Mouse (Mus musculus) hindbrain, postnatal 0 days (tissue): ENCODE results near the gene Kcnq1. TPM values are rescaled to one million over a fixed set of nuclear protein-coding genes. Genes with fewer than 3 reads are reported as not detected.

Experiments used
- ATAC-seq: fragments of 200-750 bp; cut with Nextera tagmentation; 2 replicates; pipeline ENCODE4 v1.8.0; 2017; ENCODE audit warnings: mild to moderate bottlenecking, moderate TSS enrichment, moderate library complexity
- DNase-seq: peaks from one replicate; pipeline ENCODE4 v3.0.0-alpha.2; 2015; ENCODE audit warnings: low spot score
- H3K27ac ChIP-seq: fragments of 300-500 bp; sonication (generic); 2 replicates; pipeline ENCODE4 v1.5.1; 2014; ENCODE audit warnings: mild to moderate bottlenecking
- H3K27me3 ChIP-seq: fragments of 300-500 bp; sonication (generic); 2 replicates; pipeline ENCODE4 v1.6.1; 2014; ENCODE audit warnings: low read length, mixed read lengths; ENCODE audit not compliant: insufficient read depth
- H3K36me3 ChIP-seq: fragments of 300-500 bp; sonication (generic); 2 replicates; pipeline ENCODE4 v1.6.1; 2014; ENCODE audit warnings: low read length, mixed read lengths; ENCODE audit not compliant: insufficient read depth
- H3K4me1 ChIP-seq: fragments of 300-500 bp; sonication (generic); 2 replicates; pipeline ENCODE4 v1.6.1; 2014; ENCODE audit warnings: antibody characterized with exemption, low read length, mixed read lengths; ENCODE audit not compliant: insufficient read depth
- H3K4me2 ChIP-seq: fragments of 300-500 bp; sonication (generic); 2 replicates; pipeline ENCODE4 v1.6.1; 2014; ENCODE audit warnings: low read depth, mild to moderate bottlenecking, low read length, moderate library complexity, mixed read lengths
- H3K4me3 ChIP-seq: fragments of 300-500 bp; sonication (generic); 2 replicates; pipeline ENCODE4 v1.5.1; 2014; ENCODE audit warnings: low read length
- H3K9ac ChIP-seq: fragments of 300-500 bp; sonication (generic); replicated peaks from 2 replicates; pipeline ENCODE4 v1.6.1; 2014; ENCODE audit warnings: mild to moderate bottlenecking, low read length, moderate library complexity, mixed read lengths
- H3K9me3 ChIP-seq: fragments of 300-500 bp; sonication (generic); 2 replicates; pipeline ENCODE4 v1.6.1; 2016; ENCODE audit warnings: low read length, mixed read lengths
- CTCF ChIP-seq: IDR thresholded peaks from 2 replicates; pipeline ENCODE4 v1.5.1; 2016; ENCODE audit warnings: antibody characterized with exemption, control low read depth, low read depth
- WGBS: fragments of 180-500 bp; shearing (Covaris S2); extraction: QIAGEN DNeasy Blood & Tissue Kit; methylation state at CpG from one replicate; pipeline ENCODE4 v1.1.7; 2014; 5-methylcytosine and 5-hydroxymethylcytosine counted together
- polyA plus RNA-seq: library from polyadenylated mRNA; unstranded; fragments of >200 nt; fragmentation: Nextera tagmentation; extraction: Ambion mirVana; gene quantifications from 2 replicates; pipeline ENCODE4 v1.2.1, GENCODE M21; 2015
- total RNA-seq: library from RNA; depleted of rRNA; stranded (reverse); fragments of >200 nt; gene quantifications from 2 replicates; pipeline ENCODE4 v1.2.3, GENCODE M21; 2014

The Kcnq1 gene
- total and polyA plus RNA-seq, 2 experiments from 2014 or later = 1.4 to 1.9 TPM

DNA sequence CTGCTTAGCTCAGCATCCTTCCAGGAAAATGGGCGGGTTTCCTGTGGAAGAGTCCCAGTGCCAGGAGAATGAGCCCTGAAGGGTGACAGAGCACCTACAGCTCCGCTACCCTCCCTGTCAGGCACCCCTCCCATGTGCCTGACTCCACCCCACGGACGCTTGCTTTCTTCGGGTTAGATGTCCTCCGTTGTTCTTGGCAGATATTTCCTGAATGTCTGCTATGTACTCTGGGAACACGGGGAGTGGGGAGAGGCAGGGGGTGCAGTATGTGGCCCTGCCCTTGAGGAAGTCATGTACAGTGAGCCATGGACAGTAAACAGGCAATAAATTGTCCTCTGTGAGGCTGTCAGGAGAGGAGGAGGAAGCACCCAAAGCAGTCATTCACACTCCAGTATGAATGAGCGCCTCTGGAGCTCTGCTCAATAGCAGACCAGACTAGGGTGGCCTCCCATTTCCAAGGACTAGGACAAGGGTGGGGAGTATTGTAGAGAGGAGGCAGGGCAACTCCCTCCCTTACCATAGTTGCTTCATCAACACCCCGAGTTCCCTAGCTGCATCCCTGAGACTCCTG lies 301.9 kb downstream of the Kcnq1 start:
- no peak for TF ChIP-seq CTCF
- Histone ChIP-seq H3K27me3 (no peaks in the 10 kb centered on the region), H3K4me1 (0 out of 2 replicates have a peak, but pooled peaks cover 3% of the 10 kb centered on the region), H3K9me3 (no peaks in the 10 kb centered on the region), H3K4me2 (no peak overlapping the region), H3K36me3 (no peaks in the 10 kb centered on the region), H3K4me3 (no peak overlapping the region), H3K9ac (no peak overlapping the region), H3K27ac (no peak overlapping the region)
- ATAC-seq (no peak; the same call in 1 of the 2 replicates), DNase-seq (no peak)
- 65% methylated on average over 9 of the region's 9 CpGs for WGBS

DNA sequence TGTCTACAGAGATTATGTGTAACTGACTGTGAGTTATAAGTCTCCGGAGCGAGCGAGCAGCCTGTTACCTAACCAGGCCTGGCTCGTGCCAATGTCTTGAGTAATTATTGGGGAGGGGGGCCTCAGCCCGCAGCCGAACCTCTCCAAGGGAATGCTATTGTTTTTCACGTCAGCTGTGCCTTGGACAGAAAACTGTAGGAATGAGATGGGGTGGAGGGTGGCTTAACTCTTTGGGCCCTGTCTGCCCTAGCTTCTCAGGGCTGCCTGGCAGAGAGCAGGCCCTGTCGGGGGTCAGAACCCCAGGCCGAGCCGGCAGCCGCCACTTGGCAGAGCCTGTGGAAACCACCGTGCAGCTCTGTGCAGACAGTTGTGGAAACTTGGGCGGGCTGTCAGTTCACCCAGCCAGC lies 302.5 kb downstream of the Kcnq1 start:
- DNase-seq = peak; percentile 56
- peak; percentile 53; the same call in 1 of the 2 replicates for ATAC-seq
- H3K4me2 ChIP-seq = no peak overlapping the region
- no peak overlapping the region for H3K4me3 ChIP-seq
- H3K9me3 ChIP-seq = no peaks in the 10 kb centered on the region
- no peak overlapping the region for H3K27ac ChIP-seq
- WGBS = 26% methylated on average over 13 of the region's 13 CpGs
- H3K9ac ChIP-seq = no peak overlapping the region
- no peak for TF ChIP-seq CTCF
- H3K27me3 ChIP-seq = no peaks in the 10 kb centered on the region
- H3K36me3 ChIP-seq = no peaks in the 10 kb centered on the region
- 0 out of 2 replicates have a peak, but pooled peaks cover 3% of the 10 kb centered on the region for H3K4me1 ChIP-seq

DNA sequence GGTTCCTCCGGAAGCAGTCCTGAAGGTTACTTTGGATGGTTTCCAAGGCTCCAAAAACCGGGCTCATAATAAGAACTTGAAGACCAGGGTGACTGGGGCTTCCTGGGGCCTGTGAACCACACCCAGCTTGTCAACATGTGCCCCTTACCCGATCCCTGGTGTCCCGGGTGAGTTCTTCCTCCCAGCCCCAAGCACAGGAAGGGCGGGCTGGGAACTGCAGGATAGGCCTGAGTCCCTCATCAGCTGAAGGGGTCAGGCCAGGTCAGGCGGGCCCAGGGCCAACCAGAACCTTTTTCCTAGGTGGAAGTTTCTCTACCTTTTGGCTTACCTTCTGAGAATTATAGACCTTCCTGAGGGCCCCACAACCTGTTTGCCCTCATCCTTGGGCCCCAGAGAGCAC lies 306.4 kb downstream of the Kcnq1 start:
- no peaks in the 10 kb centered on the region for H3K27me3 ChIP-seq
- H3K36me3 ChIP-seq = no peaks in the 10 kb centered on the region
- no peak overlapping the region for H3K4me2 ChIP-seq
- TF ChIP-seq CTCF = no peak
- WGBS = 86% methylated on average over 6 of the region's 6 CpGs
- DNase-seq (no peak), ATAC-seq (no peak)
- H3K9me3 ChIP-seq = no peaks in the 10 kb centered on the region
- 0 out of 2 replicates have a peak, but pooled peaks cover 3% of the 10 kb centered on the region for H3K4me1 ChIP-seq
- H3K9ac ChIP-seq = no peak overlapping the region
- no peak overlapping the region for H3K27ac ChIP-seq
- no peak overlapping the region for H3K4me3 ChIP-seq

GRCm38 (mm10) chr7:143415070-143415469 lies 308.9 kb downstream of the Kcnq1 start:
- Histone ChIP-seq H3K4me2 (no peak overlapping the region), H3K27me3 (no peaks in the 10 kb centered on the region), H3K36me3 (no peaks in the 10 kb centered on the region), H3K4me1 (no peaks in the 10 kb centered on the region), H3K4me3 (no peak overlapping the region), H3K9me3 (no peaks in the 10 kb centered on the region), H3K9ac (no peak overlapping the region), H3K27ac (no peak overlapping the region)
- no peak for ATAC-seq
- TF ChIP-seq CTCF = no peak
- 62% methylated on average over 4 of the region's 4 CpGs for WGBS
- no peak for DNase-seq

- H3K9ac ChIP-seq = no peak overlapping the region
- H3K36me3 ChIP-seq = no peaks in the 10 kb centered on the region
- ATAC-seq (no peak), DNase-seq (no peak)
- no peaks in the 10 kb centered on the region for H3K27me3 ChIP-seq
- no peak overlapping the region for H3K4me3 ChIP-seq
- H3K4me1 ChIP-seq = no peaks in the 10 kb centered on the region
- H3K4me2 ChIP-seq = no peak overlapping the region
- no peaks in the 10 kb centered on the region for H3K9me3 ChIP-seq
- 83% methylated on average over 12 of the region's 12 CpGs for WGBS
- H3K27ac ChIP-seq = no peak overlapping the region
- no peak for TF ChIP-seq CTCF
Observed at GRCm38 (mm10) chr7:143416406-143416805, 310.2 kb downstream of the Kcnq1 start.

GRCm38 (mm10) chr7:143417875-143418274 lies 311.7 kb downstream of the Kcnq1 start:
- H3K4me1 ChIP-seq = no peaks in the 10 kb centered on the region
- no peak overlapping the region for H3K4me2 ChIP-seq
- no peak for TF ChIP-seq CTCF
- H3K4me3 ChIP-seq = no peak overlapping the region
- H3K9me3 ChIP-seq = no peaks in the 10 kb centered on the region
- ATAC-seq = no peak
- H3K27me3 ChIP-seq = no peaks in the 10 kb centered on the region
- no peak for DNase-seq
- WGBS = 64% methylated on average over 5 of the region's 5 CpGs
- H3K36me3 ChIP-seq = no peaks in the 10 kb centered on the region
- no peak overlapping the region for H3K27ac ChIP-seq
- no peak overlapping the region for H3K9ac ChIP-seq

DNA sequence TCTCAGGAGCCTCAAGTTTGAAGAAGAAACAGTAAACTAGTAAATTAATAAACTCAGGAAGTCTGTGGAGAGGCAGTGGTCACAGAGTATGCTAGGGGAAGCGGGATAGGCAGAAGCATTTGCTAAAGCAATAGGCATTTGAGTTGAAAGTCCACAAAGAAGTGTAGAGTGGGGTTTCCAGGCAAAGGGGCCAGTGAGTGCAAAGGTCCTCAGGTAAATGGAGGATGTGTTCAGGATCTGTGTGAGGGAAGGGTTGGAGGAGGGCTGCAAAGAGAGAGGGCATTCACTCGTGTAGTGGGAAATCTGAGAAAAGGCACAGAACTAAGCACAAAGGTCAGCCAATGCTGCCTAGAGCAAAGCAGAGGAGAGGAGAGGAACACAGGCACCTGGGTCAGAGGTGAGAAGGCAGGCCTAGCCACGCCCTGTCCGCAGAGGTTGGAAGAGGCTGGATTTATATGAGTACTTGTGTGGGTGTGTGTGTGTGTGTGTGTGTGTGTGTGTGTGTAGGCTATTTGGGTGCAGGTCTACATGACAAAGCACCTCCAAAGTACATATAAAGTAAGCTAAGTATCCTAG lies 313.5 kb downstream of the Kcnq1 start:
- no peak overlapping the region for H3K4me3 ChIP-seq
- ATAC-seq (no peak), DNase-seq (no peak)
- WGBS = 90% methylated on average over 4 of the region's 4 CpGs
- H3K4me1 ChIP-seq = no peaks in the 10 kb centered on the region
- no peaks in the 10 kb centered on the region for H3K27me3 ChIP-seq
- TF ChIP-seq CTCF = no peak
- no peak overlapping the region for H3K4me2 ChIP-seq
- H3K36me3 ChIP-seq = no peaks in the 10 kb centered on the region
- H3K9me3 ChIP-seq = no peaks in the 10 kb centered on the region
- no peak overlapping the region for H3K27ac ChIP-seq
- no peak overlapping the region for H3K9ac ChIP-seq
